Mouse (Mus musculus) thymus, adult 2 months (tissue): ENCODE results near the gene Usp16.

Source experiments
- CTCF ChIP-seq: fragments of 200-500 bp; IDR thresholded peaks from 2 replicates; pipeline ENCODE4 v1.5.1; 2012; ENCODE audit warnings: mild to moderate bottlenecking, control low read depth, low read length, moderate library complexity, borderline replicate concordance; ENCODE audit not compliant: control insufficient read depth, poor library complexity, insufficient read depth; ENCODE audit errors: extremely low read depth
- POLR2A ChIP-seq: fragments of 200-500 bp; IDR thresholded peaks from 2 replicates; pipeline ENCODE4 v1.6.1; 2012; ENCODE audit warnings: mild to moderate bottlenecking, low read length, control low read depth, moderate library complexity; ENCODE audit not compliant: control insufficient read depth, poor library complexity, insufficient read depth; ENCODE audit errors: extremely low read depth

GRCm38 (mm10) chr16:87511706-87512105 is 57.2 kb downstream of the Usp16 start:
- TF ChIP-seq POLR2A = no peak
- no peak for TF ChIP-seq CTCF
